Mouse (Mus musculus): Measurements from ENCODE around the gene Cdc42.

- no peak for TF ChIP-seq POLR2A (IDR thresholded peaks at IDR 0.05; ENCODE audit: borderline replicate concordance, control insufficient read depth, low read depth, low read length)
- peak; percentile 72 for TF ChIP-seq CTCF (IDR thresholded peaks at IDR 0.05; ENCODE audit: control insufficient read depth, insufficient read depth, low read length)
Observed at GRCm38 (mm10) chr4:137287818-137288217, 69.7 kb downstream of the Cdc42 start.
